Mouse (Mus musculus): Measurements from ENCODE around the gene Atxn10. TPM values are rescaled to one million over a fixed set of nuclear protein-coding genes. Genes with fewer than 3 reads are reported as not detected.

Atxn10 gene
- total RNA-seq, 2 experiments from 2014 or later = 364 to 376 TPM

- intact Hi-C loops (cut with DNase I) = no loop called here
Observed at GRCm38 (mm10) chr15:85503127-85503526, 167.1 kb downstream of the Atxn10 start, which contains the start of gene 7530416G11Rik. Gene 7530416G11Rik (minus strand): TSS chr15:85503227.

GRCm38 (mm10) chr15:85505118-85505925 lies 169.3 kb downstream of the Atxn10 start:
- intact Hi-C loops (cut with DNase I) = no loop called here
- peak; percentile 27 to 76 for DNase-seq (ENCODE audit: extremely low spot score in 1 of 2, low spot score in 2 of 2)

More at GRCm38 (mm10) chr15:85503127-85503526, 167.1 kb downstream of the Atxn10 start, which contains the start of gene 7530416G11Rik:
- DNase-seq (ENCODE audit: extremely low spot score in 1 of 2, low spot score in 2 of 2) = no peak

- DNase-seq (ENCODE audit: extremely low spot score in 1 of 2, low spot score in 2 of 2) = no peak
- intact Hi-C loops (cut with DNase I) = no loop called here
Observed at GRCm38 (mm10) chr15:85506680-85507079, 170.6 kb downstream of the Atxn10 start.

GRCm38 (mm10) chr15:85507370-85508014 lies 171.4 kb downstream of the Atxn10 start:
- intact Hi-C loops (cut with DNase I) = no loop called here
- no peak for DNase-seq (ENCODE audit: extremely low spot score in 1 of 2, low spot score in 2 of 2)

Other genes with a start within 250 kb of the Atxn10 start
- gene Smc1b, start 204.3 kb upstream of the Atxn10 start, total RNA-seq (2021) = not detected
- not detected for gene Ribc2, start 204.2 kb upstream of the Atxn10 start, total RNA-seq (2021)
- 10 to 100 TPM; 11.9 to 12.0 TPM for gene Fbln1, start 130.3 kb upstream of the Atxn10 start, total RNA-seq (2021)
- not detected for gene 7530416G11Rik, start 167.0 kb downstream of the Atxn10 start, total RNA-seq (2021)
- 10 to 100 TPM; 44.4 to 52.6 TPM for gene Wnt7b, start 246.2 kb downstream of the Atxn10 start, total RNA-seq (2021)

All from left cerebral cortex, postnatal 10 days (tissue).